In genomic region chr3:53213346-53213745, GRCm38 (mm10) we compare ENCODE assay signal across 17 mouse cellular contexts.
"Had no signal": no experiment of that assay in that cellular context is flagged by ENCODE, and none has a peak within 500 bp of the region (broad histone marks: within the 10 kb centered on the region; RNA-seq: fewer than 3 reads in every experiment).

No protein-coding gene starts in this region.

- H3K36me3 ChIP-seq: limb, embryonic 15.5 days; liver, embryonic 12.5 days; neural tube, embryonic 15.5 days had no signal

- H3K4me2 ChIP-seq: limb, embryonic 15.5 days; liver, embryonic 12.5 days; lung, embryonic 14.5 days; neural tube, embryonic 15.5 days had no signal

- H3K4me3 ChIP-seq: limb, embryonic 15.5 days; liver, embryonic 12.5 days; myocyte; neural tube, embryonic 15.5 days had no signal

- H3K9ac ChIP-seq: limb, embryonic 15.5 days; liver, embryonic 12.5 days; lung, embryonic 14.5 days; neural tube, embryonic 15.5 days had no signal

- H3K9me3 ChIP-seq: limb, embryonic 15.5 days; liver, embryonic 12.5 days; neural tube, embryonic 15.5 days had no signal

- ATAC-seq: liver, embryonic 12.5 days had no signal

- H3K27me3 ChIP-seq: limb, embryonic 15.5 days; liver, embryonic 12.5 days; neural tube, embryonic 15.5 days had no signal

- DNase-seq: kidney, adult 8-10 months; kidney, postnatal 36 days; layer of hippocampus, adult 9-11 months; layer of hippocampus, postnatal 36 days; lung, embryonic 14.5 days; lung, postnatal 10 days; lung, postnatal 4 days; right cerebral cortex, adult 18-20 months; right cerebral cortex, postnatal 25 days; thymus, adult 2 months; thymus, postnatal 4 days had no signal

- H3K4me1 ChIP-seq: liver, embryonic 12.5 days had no signal

- H3K27ac ChIP-seq: kidney, postnatal 0 days; liver, embryonic 12.5 days; neural tube, embryonic 15.5 days; stomach, postnatal 0 days had no signal
